Mouse (Mus musculus): ENCODE results near the gene Slc25a20. TPM values are rescaled to one million over a fixed set of nuclear protein-coding genes. Genes with fewer than 3 reads are reported as not detected.
A peak's percentile ranks its signal among the peaks of the same experiment; 100 is the strongest.

The Slc25a20 gene
- polyA plus RNA-seq, 1 experiment from 2014 or later = 22.6 TPM

- Histone ChIP-seq H3K4me1 (replicated peaks; ENCODE audit: control insufficient read depth, insufficient read depth, low read length) (peaks cover 10% of the 10 kb centered on the region), H3K9me3 (ENCODE audit: control insufficient read depth, low read length) (no peaks in the 10 kb centered on the region), H3K9ac (ENCODE audit: low read length) (no peak overlapping the region), H3K36me3 (ENCODE audit: control insufficient read depth, insufficient read depth, low read length) (no peaks in the 10 kb centered on the region), H3K4me3 (ENCODE audit: low read depth, low read length) (no peak overlapping the region), H3K4me2 (ENCODE audit: low read depth, low read length, severe bottlenecking) (no peak overlapping the region), H3K27me3 (ENCODE audit: control insufficient read depth, insufficient read depth, low read length) (no peaks in the 10 kb centered on the region; the same call in 1 of the 2 replicates), H3K27ac (ENCODE audit: low read depth, low read length) (no peak overlapping the region)
- DNase-seq (ENCODE audit: low spot score) (no peak), ATAC-seq (replicated peaks; ENCODE audit: low FRiP score) (no peak)
- 93% methylated on average over 1 of the region's 1 CpGs for WGBS
Measured at GRCm38 (mm10) chr9:108689993-108690392, 28.1 kb downstream of the Slc25a20 start.

GRCm38 (mm10) chr9:108690914-108691313, 29.0 kb downstream of the Slc25a20 start:
- 83% methylated on average over 6 of the region's 6 CpGs for WGBS
- no peak overlapping the region for H3K4me2 ChIP-seq (ENCODE audit: low read depth, low read length, severe bottlenecking)
- H3K9me3 ChIP-seq (ENCODE audit: control insufficient read depth, low read length) = no peaks in the 10 kb centered on the region
- H3K4me3 ChIP-seq (ENCODE audit: low read depth, low read length) = no peak overlapping the region
- H3K36me3 ChIP-seq (ENCODE audit: control insufficient read depth, insufficient read depth, low read length) = no peaks in the 10 kb centered on the region
- no peak overlapping the region for H3K27ac ChIP-seq (ENCODE audit: low read depth, low read length)
- peaks cover 10% of the 10 kb centered on the region for H3K4me1 ChIP-seq (replicated peaks; ENCODE audit: control insufficient read depth, insufficient read depth, low read length)
- no peaks in the 10 kb centered on the region; the same call in 1 of the 2 replicates for H3K27me3 ChIP-seq (ENCODE audit: control insufficient read depth, insufficient read depth, low read length)
- no peak for DNase-seq (ENCODE audit: low spot score)
- no peak overlapping the region for H3K9ac ChIP-seq (ENCODE audit: low read length)
- ATAC-seq (replicated peaks; ENCODE audit: low FRiP score) = no peak

- Histone ChIP-seq H3K27ac (ENCODE audit: low read depth, low read length) (no peak overlapping the region), H3K4me2 (ENCODE audit: low read depth, low read length, severe bottlenecking) (peak overlapping the region; percentile 88), H3K4me1 (replicated peaks; ENCODE audit: control insufficient read depth, insufficient read depth, low read length) (peaks cover 10% of the 10 kb centered on the region), H3K9ac (ENCODE audit: low read length) (peak overlapping the region; percentile 82; the same call in 1 of the 2 replicates), H3K4me3 (ENCODE audit: low read depth, low read length) (peak overlapping the region; percentile 58; the same call in 1 of the 2 replicates), H3K9me3 (ENCODE audit: control insufficient read depth, low read length) (no peaks in the 10 kb centered on the region), H3K27me3 (ENCODE audit: control insufficient read depth, insufficient read depth, low read length) (no peaks in the 10 kb centered on the region; the same call in 1 of the 2 replicates), H3K36me3 (ENCODE audit: control insufficient read depth, insufficient read depth, low read length) (no peaks in the 10 kb centered on the region)
- no peak for DNase-seq (ENCODE audit: low spot score)
- 72% methylated on average over 8 of the region's 8 CpGs for WGBS
- ATAC-seq (replicated peaks; ENCODE audit: low FRiP score) = no peak
Measured at GRCm38 (mm10) chr9:108691371-108691770, 29.5 kb downstream of the Slc25a20 start.

DNA sequence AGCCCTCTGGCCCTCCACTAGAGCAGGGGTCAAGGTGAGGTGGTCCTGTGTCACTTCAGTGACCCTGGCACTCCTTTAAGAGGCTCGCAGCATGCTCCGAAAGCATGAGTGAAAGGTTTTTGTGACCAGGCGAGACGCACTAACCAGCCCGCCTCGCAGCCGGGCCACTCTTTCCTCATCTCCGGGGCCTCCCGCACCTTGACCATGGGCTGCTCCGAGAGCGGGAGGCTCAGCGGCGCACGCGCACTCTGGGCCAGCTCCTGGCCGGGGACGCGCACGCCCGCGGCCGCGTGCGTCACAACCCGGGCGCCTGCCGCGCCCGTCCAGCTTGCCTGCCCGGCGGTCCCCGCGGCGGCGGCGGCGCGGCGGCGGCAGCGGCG, 29.9 kb downstream of the Slc25a20 start:
- Histone ChIP-seq H3K9ac (ENCODE audit: low read length) (peak overlapping the region; percentile 82), H3K36me3 (ENCODE audit: control insufficient read depth, insufficient read depth, low read length) (no peaks in the 10 kb centered on the region), H3K27ac (ENCODE audit: low read depth, low read length) (no peak overlapping the region), H3K4me1 (replicated peaks; ENCODE audit: control insufficient read depth, insufficient read depth, low read length) (peaks cover 10% of the 10 kb centered on the region), H3K4me2 (ENCODE audit: low read depth, low read length, severe bottlenecking) (peak overlapping the region; percentile 88), H3K9me3 (ENCODE audit: control insufficient read depth, low read length) (no peaks in the 10 kb centered on the region), H3K4me3 (ENCODE audit: low read depth, low read length) (peak overlapping the region; percentile 58), H3K27me3 (ENCODE audit: control insufficient read depth, insufficient read depth, low read length) (no peaks in the 10 kb centered on the region; the same call in 1 of the 2 replicates)
- peak; percentile 88 for ATAC-seq (replicated peaks; ENCODE audit: low FRiP score)
- WGBS = under 1% methylated on average over 42 of the region's 42 CpGs
- DNase-seq (ENCODE audit: low spot score) = peak; percentile 93

DNA sequence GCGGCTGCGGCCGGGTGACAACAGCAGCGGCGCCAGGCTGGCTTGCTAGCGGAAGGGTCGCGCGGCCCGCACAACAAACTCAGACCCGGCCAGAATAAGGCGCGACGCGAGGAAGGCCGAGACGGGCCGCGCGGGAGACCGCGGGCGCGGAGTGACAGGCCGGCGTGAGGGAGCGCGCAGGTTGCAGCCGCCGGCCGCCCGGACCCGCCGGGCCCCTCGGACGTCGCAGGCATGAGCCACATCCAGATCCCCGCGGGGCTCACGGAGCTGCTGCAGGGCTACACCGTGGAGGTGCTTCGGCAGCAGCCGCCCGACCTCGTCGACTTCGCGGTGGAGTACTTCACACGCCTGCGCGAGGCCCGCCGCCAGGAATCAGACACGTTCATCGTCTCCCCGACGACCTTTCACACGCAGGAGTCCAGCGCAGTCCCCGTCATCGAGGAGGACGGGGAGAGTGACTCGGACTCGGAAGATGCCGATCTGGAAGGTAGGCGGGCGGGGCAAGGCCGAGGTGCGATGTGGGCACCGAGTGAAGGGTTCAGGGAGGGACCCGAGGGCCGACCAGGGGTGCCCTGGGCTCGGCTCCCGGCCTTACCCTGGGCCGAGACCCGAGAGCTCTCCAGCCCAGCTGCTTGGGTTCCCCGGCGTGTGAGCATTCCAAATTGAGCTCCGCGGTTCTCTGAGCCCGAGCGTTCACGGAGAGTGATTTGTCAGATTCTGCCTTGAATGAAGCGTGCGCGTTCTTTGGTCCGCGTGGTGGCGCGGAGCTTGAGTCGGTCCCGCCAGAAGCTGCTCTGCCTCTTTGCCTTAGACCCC, 30.5 kb downstream of the Slc25a20 start:
- H3K4me2 ChIP-seq (ENCODE audit: low read depth, low read length, severe bottlenecking) = peak overlapping the region; percentile 88
- H3K9me3 ChIP-seq (ENCODE audit: control insufficient read depth, low read length) = no peaks in the 10 kb centered on the region
- peak; percentile 79 for DNase-seq (ENCODE audit: low spot score)
- peak; percentile 73 for ATAC-seq (replicated peaks; ENCODE audit: low FRiP score)
- H3K36me3 ChIP-seq (ENCODE audit: control insufficient read depth, insufficient read depth, low read length) = no peaks in the 10 kb centered on the region
- WGBS = 1% methylated on average over 80 of the region's 92 CpGs
- H3K27me3 ChIP-seq (ENCODE audit: control insufficient read depth, insufficient read depth, low read length) = no peaks in the 10 kb centered on the region; the same call in 1 of the 2 replicates
- peak overlapping the region; percentile 82 for H3K9ac ChIP-seq (ENCODE audit: low read length)
- no peak overlapping the region for H3K27ac ChIP-seq (ENCODE audit: low read depth, low read length)
- peak overlapping the region; percentile 58 for H3K4me3 ChIP-seq (ENCODE audit: low read depth, low read length)
- H3K4me1 ChIP-seq (replicated peaks; ENCODE audit: control insufficient read depth, insufficient read depth, low read length) = peaks cover 10% of the 10 kb centered on the region

GRCm38 (mm10) chr9:108693946-108694345, 32.1 kb downstream of the Slc25a20 start:
- DNase-seq (ENCODE audit: low spot score) (no peak), ATAC-seq (replicated peaks; ENCODE audit: low FRiP score) (no peak)
- no peaks in the 10 kb centered on the region for H3K36me3 ChIP-seq (ENCODE audit: control insufficient read depth, insufficient read depth, low read length)
- H3K4me2 ChIP-seq (ENCODE audit: low read depth, low read length, severe bottlenecking) = no peak overlapping the region
- H3K4me3 ChIP-seq (ENCODE audit: low read depth, low read length) = no peak overlapping the region
- no peaks in the 10 kb centered on the region; the same call in 1 of the 2 replicates for H3K27me3 ChIP-seq (ENCODE audit: control insufficient read depth, insufficient read depth, low read length)
- H3K9ac ChIP-seq (ENCODE audit: low read length) = no peak overlapping the region
- peaks cover 9% of the 10 kb centered on the region for H3K4me1 ChIP-seq (replicated peaks; ENCODE audit: control insufficient read depth, insufficient read depth, low read length)
- no peaks in the 10 kb centered on the region for H3K9me3 ChIP-seq (ENCODE audit: control insufficient read depth, low read length)
- 86% methylated on average over 4 of the region's 4 CpGs for WGBS
- H3K27ac ChIP-seq (ENCODE audit: low read depth, low read length) = no peak overlapping the region

GRCm38 (mm10) chr9:108694533-108694932, 32.6 kb downstream of the Slc25a20 start:
- peaks cover 6% of the 10 kb centered on the region; the same call in 1 of the 2 replicates for H3K4me1 ChIP-seq (replicated peaks; ENCODE audit: control insufficient read depth, insufficient read depth, low read length)
- no peak overlapping the region for H3K9ac ChIP-seq (ENCODE audit: low read length)
- no peaks in the 10 kb centered on the region for H3K36me3 ChIP-seq (ENCODE audit: control insufficient read depth, insufficient read depth, low read length)
- no peak overlapping the region for H3K4me3 ChIP-seq (ENCODE audit: low read depth, low read length)
- no peak for DNase-seq (ENCODE audit: low spot score)
- H3K27me3 ChIP-seq (ENCODE audit: control insufficient read depth, insufficient read depth, low read length) = no peaks in the 10 kb centered on the region; the same call in 1 of the 2 replicates
- H3K27ac ChIP-seq (ENCODE audit: low read depth, low read length) = no peak overlapping the region
- no peaks in the 10 kb centered on the region for H3K9me3 ChIP-seq (ENCODE audit: control insufficient read depth, low read length)
- ATAC-seq (replicated peaks; ENCODE audit: low FRiP score) = no peak
- WGBS = 92% methylated on average over 1 of the region's 1 CpGs
- H3K4me2 ChIP-seq (ENCODE audit: low read depth, low read length, severe bottlenecking) = no peak overlapping the region

DNA sequence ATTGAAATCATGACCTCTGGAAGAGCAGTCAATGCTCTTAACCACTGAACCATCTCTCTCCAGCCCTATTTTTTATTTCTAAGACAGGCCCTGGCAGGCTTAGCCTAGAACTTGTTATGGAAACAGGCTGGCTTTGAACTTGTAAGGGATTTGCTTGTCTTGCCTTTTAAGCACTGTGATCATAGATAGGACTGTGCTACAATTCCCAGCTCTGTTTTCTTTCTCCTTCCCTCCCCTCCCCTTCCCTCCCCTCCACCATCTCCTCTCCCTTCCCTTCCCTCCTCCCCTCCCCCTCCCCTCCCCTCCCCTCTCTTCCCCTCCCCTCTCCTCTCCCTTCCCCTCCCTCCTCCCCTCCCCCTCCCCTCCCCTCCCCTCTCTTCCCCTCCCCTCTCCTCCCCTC, 40.6 kb downstream of the Slc25a20 start:
- H3K27me3 ChIP-seq (ENCODE audit: control insufficient read depth, insufficient read depth, low read length) = no peaks in the 10 kb centered on the region
- no peak overlapping the region for H3K4me2 ChIP-seq (ENCODE audit: low read depth, low read length, severe bottlenecking)
- DNase-seq (ENCODE audit: low spot score) (no peak), ATAC-seq (replicated peaks; ENCODE audit: low FRiP score) (no peak)
- H3K27ac ChIP-seq (ENCODE audit: low read depth, low read length) = no peak overlapping the region
- H3K4me3 ChIP-seq (ENCODE audit: low read depth, low read length) = no peak overlapping the region
- no peaks in the 10 kb centered on the region for H3K9me3 ChIP-seq (ENCODE audit: control insufficient read depth, low read length)
- H3K4me1 ChIP-seq (replicated peaks; ENCODE audit: control insufficient read depth, insufficient read depth, low read length) = peaks cover 3% of the 10 kb centered on the region; the same call in 1 of the 2 replicates
- H3K9ac ChIP-seq (ENCODE audit: low read length) = no peak overlapping the region
- H3K36me3 ChIP-seq (ENCODE audit: control insufficient read depth, insufficient read depth, low read length) = no peaks in the 10 kb centered on the region

Measured in forebrain, embryonic 11.5 days (tissue).